Mouse (Mus musculus): ENCODE data around the gene Nomo1.

The Nomo1 gene

DNA sequence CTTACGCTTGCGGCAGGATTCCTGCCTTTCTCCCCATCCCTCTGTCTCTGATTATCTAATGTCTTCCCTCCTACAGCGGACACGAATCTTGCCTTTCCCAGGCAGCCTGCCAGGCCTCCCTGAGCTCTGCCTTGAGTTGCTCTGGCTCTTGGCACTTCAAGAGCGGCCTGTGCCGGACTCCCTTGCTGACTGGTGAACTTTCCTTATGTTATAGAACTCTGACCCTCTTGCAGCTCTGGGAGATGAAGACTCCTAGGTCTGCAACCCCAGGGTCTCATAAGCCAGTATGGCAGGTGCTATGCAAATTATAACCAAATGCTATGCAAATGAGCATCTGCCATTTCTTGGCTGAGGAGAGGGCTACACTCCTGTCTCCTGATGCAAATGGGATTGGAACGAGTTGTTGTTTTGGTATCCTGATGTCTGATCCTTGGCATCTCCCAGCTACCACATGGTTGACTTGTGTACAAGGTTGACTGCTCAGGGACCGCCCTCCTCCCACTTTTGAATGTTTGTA is 69.6 kb downstream of the Nomo1 start:
- DNase-seq (ENCODE audit: low spot score) = no peak

DNA sequence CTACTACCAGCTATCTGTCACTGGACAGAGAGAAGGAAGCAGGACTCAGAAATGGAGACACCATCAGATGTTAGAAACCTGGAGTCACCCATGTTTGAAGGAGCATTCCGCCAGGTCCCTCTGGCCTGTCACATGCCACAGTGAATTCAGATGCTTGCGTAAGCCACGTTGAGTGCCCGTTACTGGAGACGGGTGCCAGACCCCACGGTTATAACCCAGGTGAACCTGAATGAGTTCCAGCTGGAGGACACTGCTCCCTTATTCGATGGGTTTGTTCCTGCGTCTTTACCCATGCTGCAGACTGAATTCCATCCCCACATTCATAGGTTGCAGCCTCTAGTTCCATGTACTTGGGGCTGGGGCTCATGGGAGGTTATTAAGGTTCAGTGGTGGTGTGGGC is 70.3 kb downstream of the Nomo1 start:
- DNase-seq (ENCODE audit: low spot score) = no peak

DNA sequence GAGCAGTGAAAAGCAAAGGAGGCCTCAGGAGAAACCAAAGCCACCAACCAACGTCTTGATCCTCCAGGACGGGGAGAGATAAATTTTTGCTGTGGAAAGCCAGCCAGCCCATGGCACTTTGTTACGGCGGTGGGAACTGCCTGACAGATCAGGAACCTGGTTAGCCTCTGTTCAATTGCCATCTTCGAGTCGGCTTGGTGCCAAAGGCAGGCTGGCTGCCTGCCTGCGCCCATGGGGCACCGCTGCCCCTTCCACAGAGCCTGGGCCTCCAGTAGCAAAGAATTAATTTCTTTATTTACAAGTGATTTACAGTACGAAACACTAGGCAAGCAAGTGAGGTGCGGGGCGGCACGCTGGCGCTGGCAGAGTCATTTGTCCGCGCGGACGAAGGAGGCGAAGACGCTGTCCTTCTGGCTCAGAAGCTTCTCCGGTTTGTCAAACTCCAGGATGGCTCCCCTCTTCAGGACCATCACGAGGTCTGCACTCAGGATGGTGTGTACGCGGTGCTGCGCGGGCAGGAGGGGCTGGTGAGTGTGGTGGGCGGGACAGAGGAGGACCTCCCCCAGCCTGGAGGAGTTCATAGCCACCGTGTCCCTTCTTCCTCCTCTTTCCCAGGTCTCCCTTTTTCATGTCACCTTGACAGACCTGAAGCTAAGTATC is 70.9 kb downstream of the Nomo1 start:
- DNase-seq (ENCODE audit: low spot score) = no peak

DNA sequence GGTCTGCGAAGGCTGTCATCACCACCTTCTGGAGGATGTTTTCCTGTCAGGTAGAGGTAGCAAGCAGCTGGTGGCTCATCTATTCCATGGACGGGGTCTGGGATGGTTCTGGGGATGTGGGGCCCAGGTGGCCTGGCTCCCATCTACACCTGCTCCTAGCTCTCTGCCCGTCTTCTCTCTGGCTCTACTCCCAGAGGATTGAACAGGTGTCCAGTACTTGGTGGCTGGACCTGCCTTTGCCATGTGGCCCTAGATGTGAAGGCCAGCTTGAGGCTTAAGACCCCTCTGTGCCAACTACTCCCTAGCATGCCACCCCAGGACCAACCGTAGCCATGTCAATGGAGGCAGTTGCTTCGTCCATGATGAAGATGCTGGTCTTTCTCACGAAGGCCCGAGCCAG is 72.0 kb downstream of the Nomo1 start:
- DNase-seq (ENCODE audit: low spot score) = no peak

DNA sequence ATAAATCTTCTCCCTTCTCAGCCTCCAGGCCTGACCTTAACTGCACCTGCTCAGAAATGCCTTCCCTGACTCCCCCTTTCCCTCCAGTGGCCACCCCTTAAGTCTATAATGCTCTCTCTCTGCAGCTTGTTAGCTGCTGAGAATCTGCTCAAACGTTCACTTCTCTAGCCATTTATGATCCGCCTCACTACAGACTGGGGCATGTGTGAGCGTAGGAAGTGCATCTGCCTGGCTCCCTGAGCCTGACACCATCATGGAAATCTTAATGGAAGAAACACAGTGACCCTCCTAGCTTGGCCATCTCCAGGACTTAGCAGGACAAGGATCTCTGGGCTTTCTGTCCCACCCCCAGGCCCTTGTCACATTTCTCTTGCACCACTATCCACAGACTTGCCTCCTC is 76.6 kb downstream of the Nomo1 start:
- no peak for DNase-seq (ENCODE audit: low spot score)

DNA sequence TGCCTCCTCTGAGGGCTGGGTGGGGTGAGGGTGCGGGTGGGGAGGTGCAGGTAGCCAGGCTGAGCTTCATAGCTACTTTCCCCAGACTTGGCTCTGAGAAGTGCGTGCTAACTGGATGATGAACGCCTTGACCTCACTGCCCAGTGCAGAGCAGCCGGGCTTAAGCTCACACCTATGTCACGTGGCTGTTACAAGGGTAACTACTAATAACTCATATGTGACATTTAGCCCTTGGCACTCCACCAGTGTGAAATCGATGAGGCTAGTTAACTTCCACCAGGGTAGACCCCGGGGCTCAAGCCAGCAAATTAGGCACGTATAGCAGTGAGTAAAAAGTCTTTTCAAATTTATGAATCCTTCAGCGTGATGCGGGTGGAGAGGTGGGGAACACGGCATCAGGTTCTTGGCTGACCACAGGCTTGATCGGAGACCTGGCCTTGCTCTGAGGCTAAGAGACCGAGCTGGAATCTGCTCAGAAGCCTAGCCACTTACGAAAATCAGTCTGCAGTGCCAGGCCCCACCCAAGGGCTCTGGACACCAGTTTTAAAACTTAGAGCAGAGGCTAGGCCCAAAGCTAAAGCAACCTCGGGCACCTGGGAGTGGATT is 77.8 kb downstream of the Nomo1 start:
- no peak for DNase-seq (ENCODE audit: low spot score)

DNA sequence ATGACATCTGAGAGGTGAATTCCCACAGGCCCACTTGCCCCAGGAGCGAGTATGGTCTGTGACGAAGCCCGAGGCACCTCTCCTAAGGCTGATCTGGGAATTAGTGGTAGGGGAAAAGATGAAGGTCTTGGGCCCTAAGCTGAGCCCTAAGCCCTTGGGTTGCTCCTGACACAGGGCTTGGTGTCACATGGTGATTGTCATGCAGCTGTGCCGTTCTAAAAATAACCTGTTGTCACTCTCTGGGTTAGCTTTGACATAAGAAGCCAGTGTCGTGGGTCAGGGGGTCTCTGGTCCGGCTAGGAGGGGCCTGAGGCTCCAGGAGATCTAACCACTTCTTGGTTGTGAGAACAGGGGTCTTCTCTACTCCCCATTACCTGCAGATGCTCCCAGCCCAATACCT is 78.4 kb downstream of the Nomo1 start:
- DNase-seq (ENCODE audit: low spot score) = no peak

DNA sequence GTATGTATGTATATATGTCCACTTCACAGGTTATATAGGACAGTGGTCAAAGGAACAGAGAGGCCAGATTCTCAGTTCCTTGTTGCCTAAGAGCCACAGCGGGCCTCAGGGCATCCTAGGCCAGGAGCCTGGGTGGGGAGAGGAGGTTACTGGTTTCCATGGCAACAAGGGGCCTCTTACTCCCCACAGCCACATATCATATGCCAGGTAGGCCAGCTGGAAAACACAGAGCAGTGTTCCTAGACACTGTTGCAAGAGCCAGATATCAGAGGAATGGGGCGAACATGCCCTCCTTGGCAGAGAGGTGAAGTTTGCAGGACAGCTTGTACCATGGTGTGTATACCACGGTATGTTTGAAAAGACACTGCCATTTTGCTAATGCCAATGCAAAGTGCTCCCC is 79.9 kb downstream of the Nomo1 start:
- no peak for DNase-seq (ENCODE audit: low spot score)

DNA sequence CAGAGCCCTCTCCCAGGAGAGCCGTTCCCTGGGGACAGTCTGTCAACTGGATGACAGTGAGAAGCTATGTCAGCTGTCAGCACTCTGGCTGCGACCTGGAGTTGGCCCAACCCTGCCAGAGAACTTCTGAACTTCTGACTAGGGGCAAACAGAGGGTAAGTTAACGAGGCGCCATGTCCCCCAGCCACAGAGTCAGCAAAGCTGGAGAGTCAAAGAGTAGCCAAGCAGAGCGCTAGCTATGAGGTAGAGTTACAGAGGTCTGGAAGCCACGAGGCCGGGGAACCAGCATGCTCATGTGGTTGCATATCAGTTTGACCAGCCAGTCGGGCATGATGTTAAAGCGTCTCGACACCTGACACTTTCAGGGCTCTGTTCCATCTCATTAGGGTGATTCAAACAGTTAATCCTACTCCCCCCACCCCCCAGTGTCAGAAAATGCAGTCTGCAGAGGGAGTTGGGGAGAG is 82.7 kb downstream of the Nomo1 start:
- peak; percentile 62 for DNase-seq (ENCODE audit: low spot score)

DNA sequence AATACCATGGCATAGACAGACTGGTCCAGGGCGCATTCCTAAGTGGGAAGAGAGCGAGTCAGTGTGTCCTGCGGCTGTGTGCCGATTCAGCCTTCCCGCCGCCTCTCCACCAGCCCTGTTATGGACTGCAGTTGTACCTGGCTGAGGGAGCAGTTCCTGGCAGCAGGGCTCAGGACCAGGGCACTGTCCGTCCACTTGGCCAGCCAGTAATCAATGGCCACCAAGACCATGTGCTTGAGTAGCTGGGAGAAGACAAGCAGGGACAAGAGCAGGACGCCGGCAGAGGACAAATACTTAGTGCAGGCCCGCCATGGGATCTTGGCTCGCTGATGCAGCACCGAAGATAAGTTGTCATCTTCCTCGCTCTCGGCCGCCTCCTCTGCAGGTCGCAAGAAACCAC is 83.5 kb downstream of the Nomo1 start:
- DNase-seq (ENCODE audit: low spot score) = no peak

DNA sequence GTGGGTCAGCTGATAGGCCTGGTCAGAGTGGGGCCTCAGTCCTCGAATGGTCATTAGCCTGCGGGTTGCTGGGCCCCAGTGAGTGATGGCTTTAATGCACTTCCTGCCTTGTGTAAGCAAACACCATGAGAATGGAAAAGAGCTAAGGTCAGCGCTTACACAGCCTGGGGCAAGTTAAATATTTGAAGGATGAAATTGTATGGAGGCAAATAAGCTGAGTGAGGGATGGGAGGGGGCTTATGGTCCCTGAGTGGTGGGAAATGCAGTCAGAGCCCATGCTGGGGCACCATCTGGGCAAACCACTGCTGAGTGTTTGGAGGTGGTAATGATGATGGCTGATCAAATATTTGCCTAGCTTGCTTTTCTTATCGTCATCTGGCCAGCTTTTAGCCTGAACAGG is 89.5 kb downstream of the Nomo1 start:
- no peak for DNase-seq (ENCODE audit: low spot score)

DNA sequence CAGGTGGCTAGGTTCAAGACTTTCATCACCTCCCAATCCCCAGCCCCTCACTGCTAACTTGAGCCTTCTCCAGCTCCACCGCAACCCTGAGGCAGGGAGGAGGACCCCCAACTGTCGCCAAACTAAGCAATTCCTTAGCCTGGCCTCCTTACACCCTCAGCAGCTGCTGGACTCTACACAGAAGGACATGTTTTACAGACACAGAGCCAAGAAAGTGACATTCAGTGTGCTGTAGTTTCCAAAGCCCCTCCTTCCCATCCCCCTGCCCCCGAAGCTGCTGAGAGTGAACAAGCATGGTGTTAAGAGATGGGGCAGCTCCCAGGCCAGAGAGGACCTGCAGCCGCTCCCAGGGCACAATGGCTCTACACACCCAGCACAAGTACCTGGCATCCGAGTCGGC is 91.0 kb downstream of the Nomo1 start:
- no peak for DNase-seq (ENCODE audit: low spot score)

DNA sequence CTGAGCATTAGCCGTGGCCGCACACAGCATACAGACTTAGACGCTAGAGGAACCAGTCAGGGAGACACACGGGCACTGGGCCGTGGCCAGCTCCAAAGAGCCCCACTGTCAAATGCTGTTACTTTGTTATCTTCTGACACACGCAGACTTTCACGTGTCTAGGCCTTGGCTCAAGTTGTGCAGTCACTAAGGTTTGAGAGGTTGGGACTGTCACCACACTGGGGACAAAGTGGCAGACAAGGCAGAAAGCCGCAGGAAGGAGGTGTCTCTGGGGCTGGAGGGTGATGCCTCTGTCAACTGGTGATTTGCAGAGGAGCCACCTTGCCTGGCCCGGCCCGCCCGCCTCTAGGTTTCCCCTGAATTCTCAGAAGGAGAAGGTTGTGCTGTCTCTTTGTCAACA is 91.8 kb downstream of the Nomo1 start:
- no peak for DNase-seq (ENCODE audit: low spot score)

DNA sequence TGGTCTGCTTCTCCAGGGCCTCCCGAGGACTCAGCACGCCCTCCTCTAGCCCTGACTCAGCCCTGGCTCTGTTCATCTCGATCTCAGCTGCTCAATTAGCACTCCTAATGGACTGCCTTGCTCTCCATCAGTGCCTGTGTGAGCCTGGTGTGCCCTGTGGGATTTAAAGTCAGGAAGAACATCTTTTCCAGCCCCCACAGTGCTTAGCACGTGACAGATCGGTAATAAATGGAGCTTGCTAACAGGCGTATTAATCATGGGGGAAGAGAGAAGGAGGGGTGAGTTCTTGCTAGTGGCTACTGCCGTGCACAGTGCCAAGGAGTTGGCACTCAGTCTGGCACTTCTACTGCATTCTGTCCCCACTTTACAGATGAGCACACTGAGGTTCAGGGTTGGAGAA is 94.7 kb downstream of the Nomo1 start:
- peak; percentile 39 for DNase-seq (ENCODE audit: low spot score)

DNA sequence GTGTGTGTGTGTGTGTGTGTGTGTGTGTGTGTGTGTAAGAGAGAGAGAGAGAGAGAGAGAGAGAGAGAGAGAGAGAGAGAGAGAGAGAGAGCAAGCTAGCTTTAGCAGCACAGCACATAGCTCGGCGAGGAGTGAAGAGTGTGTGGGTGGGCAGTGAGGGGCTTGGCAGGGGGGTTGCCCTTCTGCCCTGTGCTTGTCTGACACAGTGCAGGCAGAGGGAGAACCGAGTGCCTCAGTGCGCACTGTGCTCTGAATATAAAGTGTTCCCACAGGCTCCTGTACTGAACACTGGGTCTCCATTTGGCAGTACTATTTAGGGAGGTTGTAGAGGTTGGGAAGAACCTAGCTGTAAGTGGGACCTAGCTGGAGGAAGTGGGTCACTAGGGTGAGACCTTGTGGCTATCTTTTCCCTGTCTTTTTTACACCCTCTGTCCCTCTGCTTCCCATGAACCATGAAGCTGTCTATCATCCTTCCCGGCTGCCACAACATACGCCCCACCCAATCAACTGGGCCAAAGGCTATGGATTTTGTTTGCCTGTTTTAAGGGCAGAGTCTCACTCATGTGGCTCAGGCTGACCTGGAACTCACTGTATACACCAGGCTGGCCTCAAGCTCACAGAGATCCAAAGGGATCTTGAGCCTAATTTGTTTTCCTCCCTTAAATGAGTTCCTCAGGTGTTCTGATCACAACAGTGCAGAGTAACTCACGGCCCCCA is 96.1 kb downstream of the Nomo1 start:
- no peak for DNase-seq (ENCODE audit: low spot score)

DNA sequence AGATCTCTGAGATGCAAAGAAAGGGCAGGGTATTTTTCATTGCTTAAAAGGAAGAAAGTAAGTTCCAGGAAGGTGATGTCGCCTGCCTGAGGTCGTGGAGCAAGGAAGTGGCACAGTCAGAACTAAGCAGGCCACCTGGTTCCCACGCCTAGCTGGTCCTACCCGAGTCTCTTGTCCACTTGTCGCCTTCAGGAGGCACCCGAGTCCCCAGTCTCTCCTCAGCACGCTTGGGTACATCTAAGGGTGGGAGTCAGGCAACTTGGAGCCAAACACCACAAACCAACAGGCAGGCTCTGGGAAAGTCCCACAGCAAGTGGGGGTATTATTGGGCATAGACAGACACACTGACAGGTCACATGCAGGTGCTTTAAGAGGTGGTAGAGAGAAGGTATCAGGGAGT is 97.2 kb downstream of the Nomo1 start:
- no peak for DNase-seq (ENCODE audit: low spot score)

DNA sequence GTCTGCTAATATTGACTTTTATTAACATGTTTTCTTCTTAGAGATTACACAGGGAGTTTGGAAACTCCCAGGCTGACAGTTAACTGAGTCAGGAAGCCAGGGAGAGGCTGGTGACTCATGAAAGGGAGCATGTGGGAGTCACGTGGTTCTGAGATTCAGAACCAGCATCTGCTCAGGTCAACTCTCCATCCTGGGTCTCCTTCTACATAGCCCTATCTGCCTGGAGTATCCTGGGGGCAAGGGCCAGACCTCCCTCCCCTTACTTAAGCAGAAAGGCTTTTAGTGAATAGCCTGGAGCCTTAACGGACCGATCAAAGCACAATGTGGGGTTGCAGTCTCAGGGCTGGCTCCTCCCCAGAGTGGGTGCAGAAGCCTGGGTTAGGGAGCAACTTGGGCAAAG is 97.8 kb downstream of the Nomo1 start:
- DNase-seq (ENCODE audit: low spot score) = no peak

DNA sequence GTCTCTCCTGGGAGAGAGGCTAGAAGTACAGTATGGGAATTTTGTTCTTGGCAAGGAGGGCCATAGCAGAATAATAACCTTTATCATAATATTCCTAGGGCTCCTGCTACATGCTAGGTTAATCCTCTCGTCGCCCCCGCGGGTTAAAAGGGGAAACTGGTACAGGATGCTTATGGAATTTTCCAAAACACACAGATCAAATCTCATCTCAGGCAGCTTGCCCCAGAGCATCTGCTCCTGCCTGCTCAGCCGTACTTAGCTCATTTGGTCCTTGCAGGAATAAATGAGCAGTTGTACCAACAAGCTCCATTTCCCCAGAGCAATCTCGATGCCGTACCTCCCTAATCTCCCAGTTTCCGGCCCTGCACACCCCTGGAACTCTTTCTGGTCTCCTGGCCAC is 98.3 kb downstream of the Nomo1 start:
- DNase-seq (ENCODE audit: low spot score) = no peak

DNA sequence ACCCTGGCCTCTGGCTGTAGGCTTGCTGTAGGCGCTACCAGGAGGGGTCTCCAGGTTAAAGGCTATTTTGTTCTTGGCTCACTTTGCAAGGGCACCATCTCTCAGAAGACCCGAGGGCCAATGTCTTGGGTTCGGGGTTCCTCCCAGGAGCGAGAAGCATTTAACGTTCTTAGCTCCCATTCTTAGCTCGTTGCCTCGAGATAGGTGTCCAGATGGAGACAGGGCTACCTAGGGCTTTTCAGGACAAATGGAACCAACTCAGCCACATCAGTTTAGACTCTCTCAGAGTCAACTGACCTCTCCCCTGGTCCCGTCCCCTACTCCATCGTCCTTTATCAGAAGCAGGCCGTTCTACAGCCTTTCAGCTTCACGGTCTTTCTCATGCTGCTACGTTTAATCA is 98.7 kb downstream of the Nomo1 start:
- no peak for DNase-seq (ENCODE audit: low spot score)

All from retina, embryonic 14.5 days (tissue).